Mouse (Mus musculus) small intestine, adult 2 months (tissue): Measurements from ENCODE around the gene 4930524J08Rik. TPM values are rescaled to one million over a fixed set of nuclear protein-coding genes. Genes with fewer than 3 reads are reported as not detected.

ENCODE experiments used
- H3K27ac ChIP-seq: fragments of 200-500 bp; 2 replicates; pipeline ENCODE4 v1.5.1; 2012; ENCODE audit warnings: low read depth, low read length, control low read depth, inconsistent platforms; ENCODE audit not compliant: insufficient read depth
- H3K27me3 ChIP-seq: fragments of 200-500 bp; 2 replicates; pipeline ENCODE4 v1.6.1; 2012; ENCODE audit warnings: mild to moderate bottlenecking, moderate library complexity, low read length, inconsistent platforms; ENCODE audit not compliant: control insufficient read depth, insufficient read depth
- H3K36me3 ChIP-seq: fragments of 200-500 bp; 2 replicates; pipeline ENCODE4 v1.6.1; 2012; ENCODE audit warnings: mild to moderate bottlenecking, low read length, control low read depth, inconsistent platforms; ENCODE audit not compliant: control insufficient read depth, insufficient read depth
- H3K4me1 ChIP-seq: fragments of 200-500 bp; 2 replicates; pipeline ENCODE4 v1.6.1; 2012; ENCODE audit warnings: low read length, inconsistent platforms, mixed read lengths; ENCODE audit not compliant: control insufficient read depth, insufficient read depth, insufficient read length
- H3K4me3 ChIP-seq: fragments of 200-500 bp; 2 replicates; pipeline ENCODE4 v1.5.1; 2012; ENCODE audit warnings: low read depth, mild to moderate bottlenecking, control low read depth, inconsistent platforms, low read length, moderate library complexity
- CTCF ChIP-seq: fragments of 200-500 bp; IDR thresholded peaks from 2 replicates; pipeline ENCODE4 v1.5.1; 2012; ENCODE audit warnings: low read depth, mild to moderate bottlenecking, control low read depth, inconsistent platforms, low read length, moderate library complexity, mixed read lengths; ENCODE audit not compliant: insufficient replicate concordance, insufficient read length; ENCODE audit errors: extremely low read depth
- POLR2A ChIP-seq: fragments of 200-500 bp; IDR thresholded peaks from 2 replicates; pipeline ENCODE4 v1.6.1; 2012; ENCODE audit warnings: low read depth, mild to moderate bottlenecking, control low read depth, inconsistent platforms, low read length, moderate library complexity
- WGBS: fragments of 180-500 bp; shearing (Covaris S2); methylation state at CpG from one replicate; pipeline ENCODE4 v1.1.7; 2018; 5-methylcytosine and 5-hydroxymethylcytosine counted together
- polyA plus RNA-seq: library from polyadenylated mRNA; depleted of rRNA; stranded (reverse); fragments of >200 nt; gene quantifications from 2 replicates; pipeline ENCODE4 v1.2.3, GENCODE M21; 2012

4930524J08Rik gene
- polyA plus RNA-seq, 1 experiment, result 5.6 TPM

DNA sequence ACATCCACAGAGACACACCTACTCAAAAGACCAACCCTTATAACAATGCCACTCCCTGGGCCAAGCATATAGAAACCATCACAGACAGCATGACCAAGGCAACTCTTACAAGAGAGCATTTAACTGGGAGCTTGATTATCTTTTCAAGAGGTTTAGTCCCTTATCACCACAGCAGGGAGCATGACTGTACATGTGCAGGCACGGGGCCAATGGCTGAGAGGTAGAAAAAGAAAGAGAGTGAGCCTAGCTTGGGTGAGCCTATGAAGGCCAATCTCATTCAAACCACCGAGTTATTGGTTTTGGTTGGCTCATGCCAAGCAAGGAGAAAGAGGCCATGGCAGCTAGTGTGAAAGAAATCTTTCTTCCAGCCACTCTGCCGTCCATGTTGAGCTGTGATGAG, 26.6 kb downstream of the 4930524J08Rik start:
- H3K27ac ChIP-seq, result peak overlapping the region; percentile 97
- WGBS, result 19% methylated on average over 3 of the region's 3 CpGs

GRCm38 (mm10) chr5:100005896-100006295, 27.0 kb downstream of the 4930524J08Rik start:
- TF ChIP-seq POLR2A (no peak), CTCF (no peak)
- Histone ChIP-seq H3K36me3 (no peaks in the 10 kb centered on the region), H3K27me3 (no peaks in the 10 kb centered on the region), H3K4me1 (peaks cover 20% of the 10 kb centered on the region), H3K27ac (peak overlapping the region; percentile 97), H3K4me3 (peak overlapping the region; percentile 13; the same call in 1 of the 2 replicates)
- WGBS, result 23% methylated on average over 6 of the region's 6 CpGs

More for the DNA sequence above, 26.6 kb downstream of the 4930524J08Rik start:
- peak overlapping the region; percentile 13; the same call in 1 of the 2 replicates for H3K4me3 ChIP-seq
- no peaks in the 10 kb centered on the region for H3K36me3 ChIP-seq
- no peaks in the 10 kb centered on the region for H3K27me3 ChIP-seq
- TF ChIP-seq CTCF (no peak), POLR2A (no peak)
- H3K4me1 ChIP-seq, result peaks cover 20% of the 10 kb centered on the region

DNA sequence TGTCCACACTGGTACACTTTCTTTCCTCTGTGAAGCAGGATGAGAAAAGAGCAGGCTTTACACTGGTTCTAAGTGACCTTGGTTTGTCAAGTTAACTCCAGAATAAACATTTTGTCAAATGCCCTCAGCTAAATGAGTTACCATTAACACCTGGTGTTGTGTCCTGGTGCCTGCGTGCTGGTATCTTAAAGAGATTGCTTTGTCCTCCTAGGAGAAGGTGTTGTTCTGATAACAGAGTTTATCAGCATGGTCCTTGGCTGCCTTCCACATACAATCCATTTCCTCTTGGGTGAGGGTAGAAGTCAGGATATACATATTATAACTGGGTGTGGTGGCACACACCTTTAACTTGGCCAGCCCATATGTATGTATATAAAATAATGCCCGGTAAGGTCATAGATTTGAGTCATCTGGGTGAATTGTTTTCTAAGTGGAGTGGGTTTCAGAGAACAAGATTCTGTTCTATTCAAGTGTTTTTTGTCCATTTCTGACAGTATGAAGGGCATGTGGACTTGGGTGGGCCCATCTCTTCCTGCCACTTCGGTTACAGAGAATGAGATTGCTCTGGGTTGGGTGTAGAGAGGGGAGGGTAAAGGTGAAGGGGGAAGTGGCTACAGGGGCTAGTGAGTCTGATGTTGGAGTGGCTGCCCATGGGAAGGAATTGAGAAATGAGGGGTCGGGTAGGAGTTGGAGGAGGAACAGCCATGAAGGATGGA, 27.6 kb downstream of the 4930524J08Rik start:
- H3K27ac ChIP-seq, result peak overlapping the region; percentile 97

GRCm38 (mm10) chr5:100007040-100007375, 28.1 kb downstream of the 4930524J08Rik start:
- peak overlapping the region; percentile 93 for H3K27ac ChIP-seq
- H3K4me1 ChIP-seq, result peaks cover 20% of the 10 kb centered on the region
- no peak overlapping the region for H3K4me3 ChIP-seq
- TF ChIP-seq POLR2A (no peak), CTCF (peak; percentile 22; the same call in 1 of the 2 replicates)
- no peaks in the 10 kb centered on the region for H3K27me3 ChIP-seq
- 69% methylated on average over 4 of the region's 4 CpGs for WGBS
- no peaks in the 10 kb centered on the region for H3K36me3 ChIP-seq

More for the DNA sequence above, 27.6 kb downstream of the 4930524J08Rik start:
- Histone ChIP-seq H3K27me3 (no peaks in the 10 kb centered on the region), H3K36me3 (no peaks in the 10 kb centered on the region), H3K4me1 (peaks cover 20% of the 10 kb centered on the region), H3K4me3 (no peak overlapping the region)
- WGBS, result 27% methylated on average over 4 of the region's 4 CpGs
- no peak for TF ChIP-seq POLR2A
- TF ChIP-seq CTCF, result no peak

GRCm38 (mm10) chr5:100008485-100008884, 29.6 kb downstream of the 4930524J08Rik start:
- TF ChIP-seq POLR2A (no peak), CTCF (no peak)

GRCm38 (mm10) chr5:100012599-100012998, 33.7 kb downstream of the 4930524J08Rik start:
- no peaks in the 10 kb centered on the region for H3K27me3 ChIP-seq
- TF ChIP-seq CTCF (no peak), POLR2A (no peak)
- H3K4me3 ChIP-seq, result no peak overlapping the region
- H3K27ac ChIP-seq, result no peak overlapping the region
- WGBS, result 93% methylated on average over 9 of the region's 9 CpGs
- no peaks in the 10 kb centered on the region for H3K36me3 ChIP-seq
- no peaks in the 10 kb centered on the region for H3K4me1 ChIP-seq

More at GRCm38 (mm10) chr5:100008485-100008884, 29.6 kb downstream of the 4930524J08Rik start:
- no peaks in the 10 kb centered on the region for H3K36me3 ChIP-seq
- H3K27ac ChIP-seq, result no peak overlapping the region
- H3K4me3 ChIP-seq, result no peak overlapping the region
- peaks cover 20% of the 10 kb centered on the region for H3K4me1 ChIP-seq
- 63% methylated on average over 3 of the region's 3 CpGs for WGBS
- no peaks in the 10 kb centered on the region for H3K27me3 ChIP-seq

GRCm38 (mm10) chr5:100020089-100020488, 41.2 kb downstream of the 4930524J08Rik start:
- no peak overlapping the region for H3K27ac ChIP-seq
- H3K27me3 ChIP-seq, result no peaks in the 10 kb centered on the region
- H3K4me1 ChIP-seq, result no peaks in the 10 kb centered on the region
- no peak overlapping the region for H3K4me3 ChIP-seq
- TF ChIP-seq CTCF, result no peak
- TF ChIP-seq POLR2A, result no peak
- no peaks in the 10 kb centered on the region for H3K36me3 ChIP-seq
